Mouse (Mus musculus): Measurements from ENCODE around the gene Epyc.

Epyc gene

GRCm38 (mm10) chr10:97643768-97644167 is at the start of gene Epyc:
Epyc (plus strand) TSS chr10:97644068.
- in situ Hi-C loops (cut with MboI, MseI): no loop called here

GRCm38 (mm10) chr10:97595680-97596079 is 48.2 kb upstream of the Epyc start:
- in situ Hi-C loops (cut with MboI, MseI): no loop called here

- in situ Hi-C loops (cut with MboI, MseI): no loop called here
Measured at GRCm38 (mm10) chr10:97601744-97602143, 42.1 kb upstream of the Epyc start.

GRCm38 (mm10) chr10:97603256-97603655 is 40.6 kb upstream of the Epyc start:
- in situ Hi-C loops (cut with MboI, MseI): no loop called here

- in situ Hi-C loops (cut with MboI, MseI): no loop called here
Measured at GRCm38 (mm10) chr10:97606579-97606978, 37.3 kb upstream of the Epyc start, which contains the start of gene Kera. Kera (plus strand) TSS chr10:97606879.

DNA sequence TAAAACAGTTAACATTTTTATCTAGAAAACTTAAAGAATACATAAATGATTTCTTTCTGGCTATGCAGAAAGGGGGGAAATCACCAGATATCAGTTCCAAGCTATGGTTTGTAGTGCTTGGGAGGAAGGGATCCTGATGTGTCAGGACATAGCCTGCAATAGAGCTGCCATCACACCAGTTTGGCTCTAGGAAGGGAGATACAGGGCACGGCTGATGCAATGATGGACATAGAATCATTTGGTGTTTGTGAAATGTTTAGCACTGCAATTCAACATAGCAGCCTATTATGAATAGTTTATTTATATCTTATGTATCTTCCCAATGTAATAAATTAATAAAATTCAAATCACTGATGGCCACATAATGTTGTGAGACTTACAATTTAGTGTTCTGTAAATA is 21.5 kb upstream of the Epyc start:
- in situ Hi-C loops (cut with MboI, MseI): no loop called here

- in situ Hi-C loops (cut with MboI, MseI): no loop called here
Measured at GRCm38 (mm10) chr10:97624381-97624780, 19.5 kb upstream of the Epyc start.

DNA sequence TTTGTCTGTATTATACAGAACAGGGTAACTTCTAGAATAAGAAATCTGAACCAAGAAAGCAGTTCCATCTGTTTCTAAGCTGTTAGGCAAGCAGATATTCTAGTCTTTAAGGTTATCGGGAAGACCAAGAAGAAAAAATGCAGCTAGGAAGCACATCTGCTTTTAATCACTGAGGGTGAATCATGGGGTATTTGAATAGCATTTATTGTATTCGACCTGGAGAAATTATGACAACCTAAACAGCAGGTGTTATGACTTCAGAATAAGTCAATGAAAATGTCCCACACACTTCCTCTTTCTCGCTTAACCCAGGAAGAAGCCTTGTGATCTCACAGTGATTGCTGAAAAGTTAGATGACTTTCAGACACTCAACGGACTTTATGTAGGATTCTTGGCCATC is 18.8 kb upstream of the Epyc start:
- in situ Hi-C loops (cut with MboI, MseI): no loop called here

GRCm38 (mm10) chr10:97626543-97626942 is 17.3 kb upstream of the Epyc start:
- in situ Hi-C loops (cut with MboI, MseI): no loop called here

GRCm38 (mm10) chr10:97631061-97631460 is 12.8 kb upstream of the Epyc start:
- in situ Hi-C loops (cut with MboI, MseI): no loop called here

DNA sequence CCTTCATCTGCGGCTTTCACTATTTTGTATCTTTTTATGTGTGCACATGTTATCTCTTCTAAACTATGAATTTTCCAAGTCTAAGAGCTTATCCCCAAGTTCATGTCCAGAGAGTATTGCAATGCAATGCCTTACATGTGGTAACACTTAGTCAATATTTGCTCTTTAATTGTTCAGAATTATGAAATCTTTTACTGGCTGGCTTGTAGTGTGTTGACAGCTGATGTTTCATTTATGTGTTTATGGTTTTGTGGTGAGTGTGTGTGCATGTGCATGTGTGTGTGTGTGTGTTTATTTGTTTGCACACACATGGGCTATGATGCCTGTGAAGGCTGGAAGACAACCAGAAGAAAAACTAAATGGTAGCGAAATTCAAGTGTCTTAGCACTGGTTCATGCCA is 1.9 kb upstream of the Epyc start:
- in situ Hi-C loops (cut with MboI, MseI): no loop called here

- in situ Hi-C loops (cut with MboI, MseI): no loop called here
Measured at GRCm38 (mm10) chr10:97650334-97650733, 6.5 kb downstream of the Epyc start.

GRCm38 (mm10) chr10:97659489-97659888 is 15.6 kb downstream of the Epyc start:
- in situ Hi-C loops (cut with MboI, MseI): no loop called here

DNA sequence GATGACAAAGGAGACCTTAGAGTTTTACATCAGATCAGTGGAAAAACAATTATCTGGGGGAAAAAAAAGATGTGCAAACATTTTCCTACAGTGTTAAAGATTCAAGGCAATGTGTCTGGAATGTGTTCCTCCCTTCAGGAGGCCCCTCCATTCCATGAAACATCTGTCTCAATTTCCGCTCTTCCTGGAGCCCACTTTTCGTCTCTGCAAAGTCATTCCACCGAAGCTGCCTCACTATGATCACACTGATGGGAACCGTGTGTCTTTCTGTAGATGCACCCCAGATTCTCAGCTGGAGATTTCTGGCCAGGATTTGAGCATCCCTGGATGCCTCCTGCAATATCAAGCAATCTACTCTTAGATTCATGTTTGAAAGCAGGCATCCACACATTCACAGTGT is 24.8 kb downstream of the Epyc start:
- in situ Hi-C loops (cut with MboI, MseI): no loop called here

GRCm38 (mm10) chr10:97670202-97670601 is 26.3 kb downstream of the Epyc start:
- in situ Hi-C loops (cut with MboI, MseI): no loop called here

- in situ Hi-C loops (cut with MboI, MseI): no loop called here
Measured at GRCm38 (mm10) chr10:97673239-97673638, 29.4 kb downstream of the Epyc start.

- in situ Hi-C loops (cut with MboI, MseI): no loop called here
Measured at GRCm38 (mm10) chr10:97682981-97683380, 39.1 kb downstream of the Epyc start.

DNA sequence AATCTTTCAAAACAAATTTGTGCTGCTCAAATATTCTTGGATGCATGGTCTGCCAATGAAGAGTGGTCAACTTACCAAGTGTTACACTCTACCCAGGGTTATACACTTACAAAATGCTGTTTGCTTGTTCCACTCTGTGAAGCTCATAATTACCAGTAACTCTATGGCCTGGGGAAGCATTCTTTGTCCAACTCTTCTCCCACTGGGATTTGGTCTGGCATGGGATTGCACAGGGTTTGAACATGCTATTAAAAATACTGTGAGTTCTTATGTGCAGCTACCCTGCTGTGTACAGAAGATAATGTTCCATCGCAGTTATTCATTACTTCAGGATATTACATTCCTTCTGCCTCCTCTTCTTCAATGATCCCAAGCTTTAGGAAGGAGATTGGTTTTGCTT is 43.3 kb downstream of the Epyc start:
- in situ Hi-C loops (cut with MboI, MseI): no loop called here

- in situ Hi-C loops (cut with MboI, MseI): no loop called here
Measured at GRCm38 (mm10) chr10:97689425-97689824, 45.6 kb downstream of the Epyc start.

GRCm38 (mm10) chr10:97692913-97693312 is 49.0 kb downstream of the Epyc start, which contains the start of gene Ccer1:
Ccer1 (plus strand) TSS chr10:97693059.
- in situ Hi-C loops (cut with MboI, MseI): no loop called here

- in situ Hi-C loops (cut with MboI, MseI): no loop called here
Measured at GRCm38 (mm10) chr10:97693398-97694135, 49.7 kb downstream of the Epyc start.

- in situ Hi-C loops (cut with MboI, MseI): loop anchor here (25.0 kb wide), 3 partner anchors 715 to 1385 kb away; no protein-coding TSS in a partner anchor
Measured at GRCm38 (mm10) chr10:97702321-97702720, 58.5 kb downstream of the Epyc start.

DNA sequence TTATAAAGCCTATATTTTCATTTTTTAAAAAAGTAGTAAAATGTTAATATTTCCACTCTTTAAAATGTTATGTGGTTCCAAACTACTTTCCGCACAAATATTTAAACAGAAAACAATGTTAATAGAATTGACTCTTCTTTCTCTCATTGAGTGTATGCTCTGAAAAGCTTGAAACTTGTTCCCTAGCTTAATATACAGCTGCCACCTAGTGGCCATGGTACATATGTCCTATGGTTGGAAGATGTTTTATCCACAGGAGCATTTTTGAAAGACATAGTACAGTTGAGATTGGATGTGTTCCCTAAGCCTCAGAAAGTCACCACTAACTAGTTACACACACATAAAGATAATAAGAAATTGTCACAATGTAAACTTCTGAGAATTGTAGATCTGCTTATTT is 60.7 kb downstream of the Epyc start:
- in situ Hi-C loops (cut with MboI, MseI): loop anchor here (25.0 kb wide), 3 partner anchors 717 to 1383 kb away; no protein-coding TSS in a partner anchor
